In genomic region chr3:126693302-126693701, GRCm38 (mm10) we compare ENCODE assay signal across 8 mouse cellular contexts.
DNase-seq lines count a peak whose midpoint lies in the region; ATAC-seq lines count a peak whose summit lies in the region.

No protein-coding gene starts in this region.

- peak overlapping the region; percentile 62 for H3K9ac ChIP-seq in heart, embryonic 16.5 days (ENCODE audit: low read length)
- no peak overlapping the region for H3K9ac ChIP-seq in liver, embryonic 11.5 days (ENCODE audit: low read depth, low read length)

- DNase-seq in spleen, postnatal 36 days (ENCODE audit: low spot score in 2 of 2): peak; percentile 8 to 22
- no peak for DNase-seq in spleen, postnatal 10 days (ENCODE audit: low spot score in 2 of 2)
- DNase-seq in liver, embryonic 11.5 days (ENCODE audit: low spot score): no peak
- DNase-seq in ovary, postnatal 14 days (ENCODE audit: low spot score): peak; percentile 25
- DNase-seq in cerebellum, postnatal 14 days: no peak
- DNase-seq in midbrain, embryonic 10.5 days (ENCODE audit: low spot score): no peak

- peak overlapping the region; percentile 34 for H3K4me3 ChIP-seq in heart, embryonic 16.5 days (ENCODE audit: low read length)
- no peak overlapping the region for H3K4me3 ChIP-seq in liver, embryonic 11.5 days (ENCODE audit: low read depth, low read length)
- no peak overlapping the region for H3K4me3 ChIP-seq in midbrain, embryonic 10.5 days

- peak overlapping the region; percentile 86 for H3K27ac ChIP-seq in heart, embryonic 16.5 days (ENCODE audit: low read length)
- no peak overlapping the region for H3K27ac ChIP-seq in liver, embryonic 11.5 days (ENCODE audit: low read depth, low read length)
- no peak overlapping the region for H3K27ac ChIP-seq in midbrain, embryonic 10.5 days (replicated peaks)

- H3K4me1 ChIP-seq in heart, embryonic 16.5 days (ENCODE audit: control insufficient read depth, insufficient read depth, low read length): peaks cover 41% of the 10 kb centered on the region
- peaks cover 5% of the 10 kb centered on the region; the same call in 1 of the 2 replicates for H3K4me1 ChIP-seq in liver, embryonic 11.5 days (replicated peaks; ENCODE audit: control insufficient read depth, insufficient read depth, low read length)
- peaks cover 30% of the 10 kb centered on the region for H3K4me1 ChIP-seq in midbrain, embryonic 10.5 days

- ATAC-seq in common myeloid progenitor, adult 5-6 weeks (replicated peaks; ENCODE audit: low read depth, poor library complexity, severe bottlenecking): 0 out of 2 replicates have a peak, but pooled peaks have one; percentile 18
- peak; percentile 8; the same call in 1 of the 2 replicates for ATAC-seq in heart, embryonic 16.5 days (replicated peaks; ENCODE audit: extremely low read depth, insufficient read depth, low FRiP score)
- ATAC-seq in liver, embryonic 11.5 days (replicated peaks; ENCODE audit: low FRiP score): no peak

- no peaks in the 10 kb centered on the region for H3K36me3 ChIP-seq in heart, embryonic 16.5 days (ENCODE audit: control insufficient read depth, insufficient read depth)
- H3K36me3 ChIP-seq in liver, embryonic 11.5 days (ENCODE audit: control insufficient read depth, insufficient read depth, low read length): no peaks in the 10 kb centered on the region
- no peaks in the 10 kb centered on the region for H3K36me3 ChIP-seq in midbrain, embryonic 10.5 days

- 22% methylated on average over 7 of the region's 7 CpGs for WGBS in heart, embryonic 16.5 days
- WGBS in liver, embryonic 11.5 days: 52% methylated on average over 7 of the region's 7 CpGs
- WGBS in midbrain, embryonic 10.5 days: 71% methylated on average over 7 of the region's 7 CpGs

- H3K9me3 ChIP-seq in heart, embryonic 16.5 days (replicated peaks; ENCODE audit: control insufficient read depth, low read length): no peaks in the 10 kb centered on the region
- no peaks in the 10 kb centered on the region for H3K9me3 ChIP-seq in liver, embryonic 11.5 days (ENCODE audit: control insufficient read depth, low read length)
- H3K9me3 ChIP-seq in midbrain, embryonic 10.5 days (replicated peaks): no peaks in the 10 kb centered on the region

- H3K4me2 ChIP-seq in heart, embryonic 16.5 days (ENCODE audit: low read depth, low read length): peak overlapping the region; percentile 63
- H3K4me2 ChIP-seq in liver, embryonic 11.5 days: peak overlapping the region; percentile 26

- no peaks in the 10 kb centered on the region for H3K27me3 ChIP-seq in heart, embryonic 16.5 days (ENCODE audit: control insufficient read depth, insufficient read depth, low read length)
- no peaks in the 10 kb centered on the region for H3K27me3 ChIP-seq in liver, embryonic 11.5 days (replicated peaks; ENCODE audit: control insufficient read depth, insufficient read depth, low read length)
- H3K27me3 ChIP-seq in midbrain, embryonic 10.5 days (ENCODE audit: low read depth, poor library complexity, severe bottlenecking): no peaks in the 10 kb centered on the region

Comparison
In these comparisons a context has a peak if more than half of its experiments do, and no peak if none do; other contexts are left out.
1. DNase-seq: peak in spleen, postnatal 36 days (2 of 2) and ovary, postnatal 14 days (single experiment); none in spleen, postnatal 10 days (0 of 2), liver, embryonic 11.5 days (single experiment), cerebellum, postnatal 14 days (0 of 2) and midbrain, embryonic 10.5 days (single experiment).